Mouse (Mus musculus): Measurements from ENCODE around the gene Mical2. TPM values are rescaled to one million over a fixed set of nuclear protein-coding genes. Genes with fewer than 3 reads are reported as not detected.

The Mical2 gene
- polyA plus RNA-seq, 1 experiment from 2014 or later = 11.7 TPM

- no peak overlapping the region for H3K9ac ChIP-seq
- no peaks in the 10 kb centered on the region for H3K27me3 ChIP-seq
- ATAC-seq (ENCODE audit: insufficient number of reproducible peaks, low FRiP score, low TSS enrichment, low read depth) = no peak
- no peak overlapping the region for H3K4me2 ChIP-seq (replicated peaks)
- no peaks in the 10 kb centered on the region for H3K36me3 ChIP-seq
- 0 out of 2 replicates have a peak, but pooled peaks cover 2% of the 10 kb centered on the region for H3K9me3 ChIP-seq (replicated peaks)
- H3K4me1 ChIP-seq = peaks cover 23% of the 10 kb centered on the region
- WGBS = 82% methylated on average over 6 of the region's 6 CpGs
- H3K27ac ChIP-seq (replicated peaks) = no peak overlapping the region
- no peak overlapping the region for H3K4me3 ChIP-seq (replicated peaks)
These were observed 16.9 kb downstream of the Mical2 start for GRCm38 (mm10) chr7:112242587-112242986.

GRCm38 (mm10) chr7:112244071-112244470, 18.4 kb downstream of the Mical2 start:
- no peaks in the 10 kb centered on the region for H3K36me3 ChIP-seq
- H3K27me3 ChIP-seq = no peaks in the 10 kb centered on the region
- ATAC-seq (ENCODE audit: insufficient number of reproducible peaks, low FRiP score, low TSS enrichment, low read depth) = no peak
- H3K4me2 ChIP-seq (replicated peaks) = no peak overlapping the region
- peaks cover 24% of the 10 kb centered on the region for H3K4me1 ChIP-seq
- H3K9ac ChIP-seq = no peak overlapping the region
- no peak overlapping the region for H3K4me3 ChIP-seq (replicated peaks)
- H3K9me3 ChIP-seq (replicated peaks) = 0 out of 2 replicates have a peak, but pooled peaks cover 2% of the 10 kb centered on the region
- 59% methylated on average over 2 of the region's 2 CpGs for WGBS
- H3K27ac ChIP-seq (replicated peaks) = no peak overlapping the region

- no peak overlapping the region for H3K4me2 ChIP-seq (replicated peaks)
- no peak overlapping the region for H3K4me3 ChIP-seq (replicated peaks)
- WGBS = 43% methylated on average over 6 of the region's 6 CpGs
- no peaks in the 10 kb centered on the region for H3K27me3 ChIP-seq
- no peak overlapping the region for H3K9ac ChIP-seq
- H3K27ac ChIP-seq (replicated peaks) = no peak overlapping the region
- H3K36me3 ChIP-seq = no peaks in the 10 kb centered on the region
- 0 out of 2 replicates have a peak, but pooled peaks cover 2% of the 10 kb centered on the region for H3K9me3 ChIP-seq (replicated peaks)
- H3K4me1 ChIP-seq = peaks cover 18% of the 10 kb centered on the region
- ATAC-seq (ENCODE audit: insufficient number of reproducible peaks, low FRiP score, low TSS enrichment, low read depth) = no peak
These were observed 19.0 kb downstream of the Mical2 start for GRCm38 (mm10) chr7:112244683-112245082.

GRCm38 (mm10) chr7:112245839-112246438, 20.3 kb downstream of the Mical2 start:
- whole genome bisulfite sequencing = 73% methylated on average over 4 of the region's 4 CpGs
- H3K4me2 ChIP-seq (replicated peaks) = no peak overlapping the region
- no peak overlapping the region for H3K27ac ChIP-seq (replicated peaks)
- no peaks in the 10 kb centered on the region for H3K27me3 ChIP-seq
- H3K36me3 ChIP-seq = no peaks in the 10 kb centered on the region
- H3K4me3 ChIP-seq (replicated peaks) = no peak overlapping the region
- H3K9me3 ChIP-seq (replicated peaks) = 0 out of 2 replicates have a peak, but pooled peaks cover 2% of the 10 kb centered on the region
- H3K9ac ChIP-seq = no peak overlapping the region
- no peak for ATAC-seq (ENCODE audit: insufficient number of reproducible peaks, low FRiP score, low TSS enrichment, low read depth)
- peaks cover 15% of the 10 kb centered on the region for H3K4me1 ChIP-seq

GRCm38 (mm10) chr7:112246442-112246841, 20.8 kb downstream of the Mical2 start:
- H3K9ac ChIP-seq = no peak overlapping the region
- H3K4me1 ChIP-seq = peaks cover 15% of the 10 kb centered on the region
- H3K9me3 ChIP-seq (replicated peaks) = 0 out of 2 replicates have a peak, but pooled peaks cover 2% of the 10 kb centered on the region
- WGBS = 83% methylated on average over 4 of the region's 4 CpGs
- no peak overlapping the region for H3K4me2 ChIP-seq (replicated peaks)
- no peak for ATAC-seq (ENCODE audit: insufficient number of reproducible peaks, low FRiP score, low TSS enrichment, low read depth)
- H3K27me3 ChIP-seq = no peaks in the 10 kb centered on the region
- H3K27ac ChIP-seq (replicated peaks) = no peak overlapping the region
- H3K4me3 ChIP-seq (replicated peaks) = no peak overlapping the region
- H3K36me3 ChIP-seq = no peaks in the 10 kb centered on the region

GRCm38 (mm10) chr7:112247890-112248289, 22.2 kb downstream of the Mical2 start:
- no peak for ATAC-seq (ENCODE audit: insufficient number of reproducible peaks, low FRiP score, low TSS enrichment, low read depth)
- Histone ChIP-seq H3K27me3 (no peaks in the 10 kb centered on the region), H3K4me3 (replicated peaks) (no peak overlapping the region), H3K9ac (no peak overlapping the region), H3K27ac (replicated peaks) (no peak overlapping the region; the same call in 1 of the 2 replicates), H3K9me3 (replicated peaks) (0 out of 2 replicates have a peak, but pooled peaks cover under 1% of the 10 kb centered on the region), H3K4me2 (replicated peaks) (no peak overlapping the region), H3K4me1 (peaks cover 24% of the 10 kb centered on the region), H3K36me3 (no peaks in the 10 kb centered on the region)
- WGBS = 32% methylated on average over 3 of the region's 3 CpGs

- Histone ChIP-seq H3K9ac (no peak overlapping the region), H3K4me2 (replicated peaks) (no peak overlapping the region), H3K27ac (replicated peaks) (no peak overlapping the region), H3K36me3 (no peaks in the 10 kb centered on the region), H3K4me1 (peaks cover 24% of the 10 kb centered on the region), H3K9me3 (replicated peaks) (no peaks in the 10 kb centered on the region), H3K27me3 (no peaks in the 10 kb centered on the region), H3K4me3 (replicated peaks) (no peak overlapping the region)
- WGBS = 55% methylated on average over 4 of the region's 4 CpGs
- ATAC-seq (ENCODE audit: insufficient number of reproducible peaks, low FRiP score, low TSS enrichment, low read depth) = peak; percentile 26; the same call in 1 of the 2 replicates
These were observed 23.8 kb downstream of the Mical2 start for GRCm38 (mm10) chr7:112249476-112249875.

GRCm38 (mm10) chr7:112252065-112252464, 26.4 kb downstream of the Mical2 start:
- Histone ChIP-seq H3K36me3 (no peaks in the 10 kb centered on the region), H3K4me3 (replicated peaks) (no peak overlapping the region), H3K9ac (no peak overlapping the region), H3K4me1 (peaks cover 13% of the 10 kb centered on the region; the same call in 1 of the 2 replicates), H3K27me3 (no peaks in the 10 kb centered on the region), H3K4me2 (replicated peaks) (no peak overlapping the region), H3K27ac (replicated peaks) (no peak overlapping the region), H3K9me3 (replicated peaks) (no peaks in the 10 kb centered on the region)
- WGBS = 70% methylated on average over 5 of the region's 5 CpGs
- no peak for ATAC-seq (ENCODE audit: insufficient number of reproducible peaks, low FRiP score, low TSS enrichment, low read depth)

GRCm38 (mm10) chr7:112254233-112254632, 28.6 kb downstream of the Mical2 start:
- H3K9me3 ChIP-seq (replicated peaks) = no peaks in the 10 kb centered on the region
- no peaks in the 10 kb centered on the region for H3K36me3 ChIP-seq
- H3K4me3 ChIP-seq (replicated peaks) = no peak overlapping the region
- 73% methylated on average over 3 of the region's 3 CpGs for WGBS
- no peak for ATAC-seq (ENCODE audit: insufficient number of reproducible peaks, low FRiP score, low TSS enrichment, low read depth)
- no peak overlapping the region for H3K9ac ChIP-seq
- H3K27ac ChIP-seq (replicated peaks) = no peak overlapping the region
- H3K4me1 ChIP-seq = peaks cover 9% of the 10 kb centered on the region; the same call in 1 of the 2 replicates
- no peak overlapping the region for H3K4me2 ChIP-seq (replicated peaks)
- H3K27me3 ChIP-seq = no peaks in the 10 kb centered on the region

GRCm38 (mm10) chr7:112255248-112255866, 29.7 kb downstream of the Mical2 start:
- H3K9ac ChIP-seq = no peak overlapping the region
- H3K9me3 ChIP-seq (replicated peaks) = no peaks in the 10 kb centered on the region
- no peaks in the 10 kb centered on the region for H3K36me3 ChIP-seq
- peaks cover 9% of the 10 kb centered on the region; the same call in 1 of the 2 replicates for H3K4me1 ChIP-seq
- ATAC-seq (ENCODE audit: insufficient number of reproducible peaks, low FRiP score, low TSS enrichment, low read depth) = no peak
- no peaks in the 10 kb centered on the region for H3K27me3 ChIP-seq
- 58% methylated on average over 3 of the region's 3 CpGs for WGBS
- no peak overlapping the region for H3K4me2 ChIP-seq (replicated peaks)
- H3K4me3 ChIP-seq (replicated peaks) = no peak overlapping the region
- H3K27ac ChIP-seq (replicated peaks) = no peak overlapping the region

GRCm38 (mm10) chr7:112258338-112258903, 32.8 kb downstream of the Mical2 start:
- Histone ChIP-seq H3K4me1 (no peaks in the 10 kb centered on the region), H3K4me3 (replicated peaks) (no peak overlapping the region), H3K9ac (no peak overlapping the region), H3K4me2 (replicated peaks) (no peak overlapping the region), H3K36me3 (no peaks in the 10 kb centered on the region), H3K9me3 (replicated peaks) (no peaks in the 10 kb centered on the region), H3K27me3 (no peaks in the 10 kb centered on the region), H3K27ac (replicated peaks) (no peak overlapping the region)
- WGBS = 71% methylated on average over 4 of the region's 4 CpGs
- no peak for ATAC-seq (ENCODE audit: insufficient number of reproducible peaks, low FRiP score, low TSS enrichment, low read depth)
